Mouse (Mus musculus) cerebellum, adult 18-20 months (tissue): ENCODE results near the gene Htra3.

Experiments
- DNase-seq, 2 experiments: peaks; one replicate each; pipeline ENCODE4 v3.0.0; 2021

Gene Htra3

DNA sequence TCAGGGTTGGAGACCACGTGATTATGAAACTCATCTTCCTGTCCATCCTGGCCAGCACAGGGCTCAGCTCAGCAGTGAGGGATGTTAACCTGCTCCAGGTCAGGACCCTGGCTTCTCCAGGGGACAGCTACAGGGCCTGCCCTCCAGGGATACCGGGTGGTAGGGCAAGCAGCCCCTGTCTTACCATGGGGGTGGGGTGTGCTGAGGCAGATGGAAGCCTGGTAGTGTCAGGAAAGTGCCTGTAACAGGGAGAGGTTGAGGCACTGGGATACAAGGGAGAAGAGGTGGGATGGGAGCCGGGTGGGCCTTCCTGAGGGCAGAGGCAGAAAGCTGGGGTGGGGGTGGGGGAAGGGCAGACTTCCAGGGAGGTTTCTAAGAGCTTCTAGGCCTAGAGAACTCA lies 27.3 kb downstream of the Htra3 start:
- no peak for DNase-seq

DNA sequence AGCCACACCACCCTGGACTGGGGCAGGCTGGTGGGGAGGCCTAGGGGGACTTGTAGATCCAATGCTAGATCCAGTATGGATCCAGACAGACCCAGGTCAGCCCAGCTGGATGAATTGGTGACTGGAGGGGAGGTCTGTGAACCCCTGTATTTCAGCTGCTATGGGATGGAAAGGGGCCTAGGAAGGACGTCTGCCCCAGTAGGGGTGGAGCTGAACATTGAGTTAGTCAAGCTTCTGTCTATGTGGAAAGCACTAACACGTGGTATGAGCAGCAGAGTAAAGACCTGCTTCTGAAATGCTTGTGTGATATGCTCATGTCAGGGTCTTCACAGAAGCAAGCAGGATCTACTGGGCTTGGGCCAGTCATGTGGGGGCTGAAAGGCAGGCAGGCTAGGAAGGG lies 31.4 kb downstream of the Htra3 start:
- DNase-seq = no peak

DNA sequence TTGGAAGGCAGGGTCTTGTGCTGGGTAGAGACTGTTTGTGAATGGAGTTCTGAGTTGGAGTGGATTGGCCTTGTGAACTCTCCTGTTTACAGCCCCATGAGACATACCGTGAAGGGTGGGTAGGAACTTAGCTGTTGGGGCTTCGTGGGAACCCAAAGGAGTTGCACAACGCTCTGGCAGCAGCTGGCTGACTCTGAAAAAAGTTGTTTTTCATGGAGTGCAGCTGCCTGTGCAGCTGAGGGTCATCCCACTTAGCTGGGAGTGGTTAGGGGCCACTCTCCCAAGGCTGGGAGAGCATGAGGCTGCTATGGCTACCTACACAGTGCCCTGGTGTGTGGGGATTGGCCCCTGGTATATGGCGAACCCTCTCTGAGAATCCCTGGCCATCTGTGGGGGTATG lies 32.0 kb downstream of the Htra3 start:
- no peak for DNase-seq

DNA sequence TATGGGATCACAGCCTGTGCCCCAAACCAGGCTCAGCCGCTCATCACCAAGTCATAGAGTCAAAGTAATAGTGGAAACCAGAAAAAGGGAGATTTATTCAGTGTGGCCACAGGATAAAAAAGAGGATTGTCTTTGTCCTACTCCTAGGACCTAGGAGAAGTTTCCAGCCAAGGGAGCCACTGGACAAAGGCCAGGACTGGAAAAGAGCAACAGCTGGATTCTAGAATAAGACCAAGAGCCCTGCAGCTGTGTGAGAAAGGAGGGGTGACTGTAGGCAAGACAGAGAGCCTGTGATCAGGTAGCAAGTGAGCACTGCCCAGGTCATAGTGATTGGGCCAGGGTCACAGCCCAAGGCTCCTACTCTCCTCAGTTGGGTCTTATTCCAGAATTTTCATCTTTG lies 32.7 kb downstream of the Htra3 start:
- no peak for DNase-seq

DNA sequence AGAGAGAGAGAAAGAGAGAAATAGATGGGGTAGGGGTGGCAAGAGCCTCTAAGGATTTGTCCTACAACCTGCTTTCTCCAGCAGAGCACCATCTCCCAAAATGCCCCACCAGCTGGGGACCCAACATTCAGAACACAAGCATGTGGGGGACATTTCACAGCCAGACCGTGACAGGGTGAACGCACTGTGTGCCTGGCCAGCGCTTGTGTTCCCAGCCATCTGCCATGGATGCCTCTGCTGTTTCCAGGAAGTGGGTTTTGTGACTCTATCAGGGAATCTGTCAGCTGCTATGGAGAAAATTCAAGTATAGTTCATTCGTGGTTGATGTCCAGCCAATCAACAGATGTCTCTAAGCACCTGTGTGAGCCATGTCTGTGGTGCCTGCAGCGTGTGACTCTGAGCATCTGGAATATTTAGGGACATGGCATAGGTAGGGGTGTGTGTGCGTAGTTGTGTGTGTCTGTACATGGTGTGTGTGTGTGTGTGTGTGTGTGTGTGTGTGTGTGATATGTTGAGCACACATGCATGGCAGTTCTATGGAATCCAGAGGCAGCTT lies 33.6 kb downstream of the Htra3 start:
- DNase-seq = no peak

DNA sequence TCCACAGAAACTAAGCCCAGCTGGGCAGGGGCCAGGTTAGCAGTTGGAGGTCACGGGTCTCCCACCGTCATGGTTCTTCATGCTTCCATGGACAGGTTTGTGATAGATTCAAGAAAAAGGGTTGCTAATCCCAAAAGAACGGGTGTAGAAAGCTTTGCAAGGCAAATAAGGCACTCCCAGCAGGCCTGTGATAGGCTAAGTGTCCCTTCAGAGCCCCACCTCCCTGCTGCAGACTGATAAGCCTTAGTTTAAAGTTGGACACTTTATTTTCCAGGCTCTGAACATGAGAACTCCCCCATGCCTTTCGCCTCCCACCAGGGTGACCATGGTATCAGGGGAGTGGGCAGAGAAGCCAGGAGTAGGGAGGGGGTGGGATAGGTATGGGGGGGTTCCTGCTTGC lies 35.5 kb downstream of the Htra3 start:
- no peak for DNase-seq

DNA sequence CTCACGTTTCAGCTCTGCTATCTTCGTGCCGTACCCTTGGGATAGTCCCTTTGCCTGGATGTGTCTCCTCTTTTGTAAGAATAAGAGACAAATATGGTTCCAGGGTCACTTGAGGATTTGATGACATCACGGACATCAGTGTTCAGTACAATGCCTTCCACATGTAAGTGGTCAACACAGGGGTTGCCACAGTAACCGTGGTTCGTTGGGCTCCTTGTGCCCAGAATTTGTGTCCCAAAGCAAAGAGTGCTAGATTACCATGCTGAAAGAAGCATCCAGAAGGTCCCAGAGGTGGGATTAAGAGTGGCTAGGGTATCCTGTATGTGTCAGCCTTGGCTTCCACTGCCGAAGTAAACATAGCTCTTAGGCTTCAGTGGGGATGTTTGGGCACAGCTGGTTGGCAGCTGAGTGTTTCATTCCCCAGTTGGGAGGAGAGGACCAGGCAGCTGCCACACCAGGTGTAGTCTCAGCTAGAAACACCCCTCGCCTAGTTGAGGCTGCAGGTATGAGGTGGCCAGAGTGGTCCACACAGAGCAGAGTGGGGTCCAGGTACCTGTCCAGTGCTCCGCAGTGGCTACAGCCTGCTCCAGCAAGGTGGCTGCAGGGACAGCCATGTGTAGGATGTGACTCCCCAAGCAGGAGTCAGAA lies 36.1 kb downstream of the Htra3 start:
- DNase-seq = no peak

DNA sequence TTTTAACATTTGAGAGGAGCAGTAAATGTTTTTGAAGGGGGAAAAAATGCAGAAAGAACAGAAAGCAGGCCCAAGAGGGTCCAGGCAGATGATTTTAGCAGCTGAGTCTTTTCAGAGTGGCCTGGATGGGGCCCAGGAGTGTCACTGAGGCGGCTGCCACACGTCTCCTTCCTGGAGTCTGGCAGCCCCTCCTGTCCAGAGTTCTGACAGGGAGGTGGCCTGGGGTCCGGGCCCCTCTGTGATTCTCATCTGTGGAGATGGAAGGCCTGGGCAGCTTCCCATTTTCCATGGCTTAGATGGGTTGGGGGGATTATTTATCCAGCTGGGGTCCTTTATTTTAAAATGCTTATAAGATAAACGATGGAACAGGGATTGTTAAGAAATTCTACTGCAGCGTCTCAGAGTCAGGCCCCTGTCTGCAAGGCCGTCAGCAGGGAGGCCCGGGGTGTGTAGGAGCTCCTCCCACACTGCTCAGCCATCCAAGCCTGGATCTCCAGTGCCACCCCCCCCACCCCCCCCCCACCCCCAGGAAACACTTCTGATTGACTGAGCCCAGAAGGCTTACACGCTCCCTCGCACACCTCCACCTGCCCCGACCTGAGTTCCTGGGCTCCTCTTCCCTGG lies 37.5 kb downstream of the Htra3 start:
- no peak for DNase-seq

DNA sequence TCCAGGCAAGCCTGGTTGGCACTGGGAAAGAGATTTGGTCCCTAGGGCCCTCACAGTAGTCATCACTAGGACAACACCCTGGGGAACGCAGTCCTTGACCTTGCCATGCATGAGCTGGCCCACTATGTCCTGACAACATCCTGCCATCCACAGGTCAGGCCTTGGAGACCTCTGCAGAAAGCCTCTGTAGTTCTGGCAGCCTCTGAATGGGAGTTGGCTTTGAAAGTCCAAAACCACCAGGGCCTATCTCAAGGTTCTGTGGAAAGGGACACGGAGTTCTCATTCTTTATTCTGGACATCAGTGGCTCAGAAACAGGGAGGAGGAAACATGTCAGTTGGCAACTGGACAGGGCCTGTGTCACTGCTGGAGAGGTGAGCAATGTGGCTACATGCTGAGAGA lies 43.6 kb downstream of the Htra3 start:
- DNase-seq = no peak

DNA sequence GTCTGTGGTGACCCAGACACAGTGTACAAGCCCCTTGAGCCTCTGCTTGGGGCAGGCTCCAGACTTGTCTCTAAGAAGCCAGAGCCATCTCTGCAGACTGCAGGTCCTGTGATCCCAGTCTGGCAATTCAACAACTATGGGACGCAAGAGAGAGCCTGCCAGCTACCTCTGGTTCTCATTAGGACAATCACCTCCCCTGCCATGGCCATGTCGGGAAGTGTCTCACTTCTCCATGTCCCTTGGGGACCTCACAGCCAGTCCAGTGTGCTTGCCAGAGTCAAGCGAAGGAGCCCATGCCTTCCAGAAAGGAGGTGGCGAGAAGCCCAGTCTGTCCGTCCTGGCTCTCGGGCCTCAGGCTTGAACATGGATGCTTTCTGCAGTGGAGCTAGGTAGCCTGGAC lies 46.7 kb downstream of the Htra3 start:
- no peak for DNase-seq

DNA sequence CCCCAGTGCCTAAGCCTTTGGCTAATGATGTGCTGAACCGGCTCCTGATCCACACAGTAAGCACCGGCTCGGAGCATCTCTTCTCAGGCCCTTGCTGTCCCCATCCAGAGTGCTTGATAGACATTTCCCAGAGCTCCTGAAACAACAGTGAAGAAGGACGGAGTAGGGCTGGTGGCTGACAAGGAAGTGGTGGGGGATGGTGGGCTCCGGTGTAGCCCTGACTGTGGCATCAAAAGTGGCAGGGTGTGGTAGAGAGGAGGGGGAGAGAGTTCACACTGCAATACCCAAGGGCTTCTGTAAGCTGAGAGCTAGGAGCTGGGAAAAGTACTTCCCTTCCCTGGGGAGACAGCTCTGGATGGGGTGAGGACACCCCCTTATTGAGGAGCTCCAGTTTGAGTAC lies 47.8 kb downstream of the Htra3 start:
- no peak for DNase-seq

DNA sequence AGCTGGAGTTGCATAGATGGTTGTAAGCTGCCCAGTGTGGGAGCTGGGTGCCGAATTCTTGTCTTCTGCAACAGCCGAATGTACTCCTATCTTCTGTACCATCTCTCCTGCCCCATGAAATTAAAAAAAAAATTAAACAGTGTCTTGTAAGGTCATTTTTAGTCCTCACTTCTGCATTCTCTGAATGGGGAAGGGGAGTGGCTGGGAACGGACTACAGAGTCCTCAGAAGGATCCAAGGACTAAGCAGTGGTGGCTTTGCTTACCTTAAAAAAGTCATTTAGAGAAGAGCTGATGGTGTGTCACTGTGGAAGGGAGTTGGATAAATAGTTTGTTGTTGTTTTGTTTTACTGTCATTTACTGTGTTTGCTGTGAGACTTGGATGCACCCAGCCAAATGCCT lies 48.4 kb downstream of the Htra3 start:
- DNase-seq = no peak

DNA sequence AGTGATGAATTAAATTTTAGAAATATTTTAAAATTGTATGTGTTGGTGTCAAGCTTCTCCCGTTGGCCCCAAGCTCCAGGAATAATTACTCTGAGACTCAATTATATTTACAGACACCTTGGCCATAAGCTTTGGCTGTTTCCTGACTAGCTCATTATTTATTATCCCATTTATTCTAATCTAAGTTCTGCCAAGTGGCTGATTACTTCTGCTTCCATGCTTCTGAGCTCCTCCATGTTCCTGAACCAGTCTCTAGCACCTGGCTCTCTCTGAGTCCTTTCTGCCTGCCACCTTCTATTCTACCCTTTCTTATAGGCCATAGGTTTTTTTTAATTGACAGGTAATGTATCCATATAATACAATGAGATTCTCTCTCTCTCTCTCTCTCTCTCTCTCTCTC lies 48.9 kb downstream of the Htra3 start:
- DNase-seq = no peak

DNA sequence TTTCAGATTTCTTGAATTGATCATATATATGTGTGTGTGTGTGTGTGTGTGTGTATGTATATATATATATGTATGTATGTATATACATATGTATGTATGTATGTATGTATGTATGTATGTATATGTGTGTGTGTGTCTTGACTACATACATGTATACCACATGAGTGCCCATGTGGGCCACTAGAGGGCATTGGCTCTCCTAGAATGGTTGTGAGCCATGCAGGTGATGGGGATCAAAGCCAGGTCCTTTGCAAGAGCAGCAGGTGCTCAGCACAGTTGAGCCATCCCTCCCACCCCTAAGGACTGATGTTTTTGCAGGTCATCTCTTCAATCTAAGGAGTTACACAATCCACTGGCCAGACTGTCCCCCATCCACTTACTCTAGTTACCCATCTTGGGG lies 50.2 kb downstream of the Htra3 start:
- DNase-seq = no peak

DNA sequence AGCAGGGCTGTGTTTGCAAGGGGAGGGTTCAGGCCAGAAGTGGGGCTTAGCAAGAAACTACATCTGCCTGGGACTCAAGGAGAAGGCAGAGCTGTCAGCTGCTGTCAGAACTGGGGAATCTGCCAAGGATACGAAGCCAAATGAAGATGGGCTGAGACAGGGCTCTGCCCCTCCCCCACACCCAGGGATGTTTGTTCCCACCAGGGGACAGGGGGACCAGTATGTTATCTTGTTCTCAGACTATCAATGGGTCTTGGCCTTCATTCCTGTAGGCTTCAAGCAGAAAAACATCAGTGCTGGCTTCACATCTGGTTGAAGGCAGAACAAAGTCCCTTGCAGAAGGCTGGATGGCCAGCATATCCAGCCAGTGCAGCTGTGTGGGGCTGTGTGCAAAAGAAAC lies 50.9 kb downstream of the Htra3 start:
- peak in 1 of 2 experiments; percentile 20 for DNase-seq

DNA sequence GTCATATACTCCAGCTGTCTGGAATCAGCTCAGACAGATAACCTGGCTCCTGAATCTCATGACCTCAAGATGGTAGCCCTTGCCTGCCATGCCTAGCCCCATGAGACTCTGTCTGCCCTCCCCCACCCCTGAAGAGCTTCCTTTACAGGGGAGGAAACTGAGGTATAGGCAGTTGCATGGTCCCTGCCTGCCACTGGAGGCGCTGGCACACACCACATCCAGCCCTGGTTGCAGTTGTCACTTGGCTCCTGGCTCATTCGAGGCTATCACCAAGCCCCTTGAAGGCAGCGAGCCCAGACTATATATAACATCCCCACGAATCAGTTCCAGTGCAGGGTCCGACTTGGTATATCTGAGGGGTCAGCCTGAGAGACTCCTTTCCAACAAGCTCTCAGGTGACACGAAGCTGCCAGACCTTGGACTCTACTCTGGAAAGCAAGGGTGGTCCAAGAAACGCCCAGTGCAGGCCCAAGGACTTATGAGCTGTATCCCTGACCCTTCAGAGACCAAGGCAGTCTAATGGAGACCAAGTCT lies 52.2 kb downstream of the Htra3 start:
- DNase-seq = no peak

DNA sequence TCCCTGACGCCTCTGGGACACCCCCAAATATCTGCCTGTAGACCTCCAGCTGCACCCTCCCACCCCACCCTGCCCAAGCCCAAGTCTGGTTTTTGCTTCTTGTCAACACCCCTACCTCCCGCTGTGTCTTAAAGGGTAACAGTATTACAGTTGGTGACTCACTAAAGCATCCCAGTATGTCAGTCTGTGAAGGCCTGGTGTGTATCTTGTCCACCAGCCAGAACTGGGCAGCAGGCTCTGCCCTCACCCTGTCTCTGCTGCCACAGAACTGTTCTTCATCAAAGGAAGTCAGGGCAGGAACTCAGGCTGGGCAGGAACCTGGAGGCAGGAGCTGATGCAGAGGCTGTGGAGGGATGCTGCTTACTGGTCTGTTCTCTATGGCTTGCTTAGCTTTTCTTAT lies 53.2 kb downstream of the Htra3 start:
- DNase-seq = no peak

DNA sequence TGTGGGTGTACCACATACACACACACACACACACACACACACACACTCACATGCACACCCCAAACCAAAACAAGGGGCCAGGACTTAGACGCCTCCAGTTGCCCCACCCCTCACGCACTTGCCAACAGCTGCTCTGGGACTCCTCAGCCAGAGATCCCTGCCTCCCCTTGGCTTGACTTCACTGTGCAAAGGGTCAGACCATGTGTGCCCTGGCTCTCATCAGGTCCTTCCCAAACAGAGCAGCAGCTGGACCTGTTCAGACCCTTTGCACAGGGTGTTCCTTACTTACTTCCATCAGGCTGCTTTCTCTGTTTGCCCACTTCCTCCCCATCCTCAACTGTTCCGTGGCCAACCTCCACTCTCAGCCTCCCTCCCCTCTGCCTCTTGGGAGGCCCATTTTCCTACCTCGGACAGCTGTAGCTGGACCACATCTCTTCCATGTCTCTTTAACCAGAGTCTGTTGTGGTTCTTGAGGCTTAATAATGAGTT lies 54.8 kb downstream of the Htra3 start:
- DNase-seq = no peak

DNA sequence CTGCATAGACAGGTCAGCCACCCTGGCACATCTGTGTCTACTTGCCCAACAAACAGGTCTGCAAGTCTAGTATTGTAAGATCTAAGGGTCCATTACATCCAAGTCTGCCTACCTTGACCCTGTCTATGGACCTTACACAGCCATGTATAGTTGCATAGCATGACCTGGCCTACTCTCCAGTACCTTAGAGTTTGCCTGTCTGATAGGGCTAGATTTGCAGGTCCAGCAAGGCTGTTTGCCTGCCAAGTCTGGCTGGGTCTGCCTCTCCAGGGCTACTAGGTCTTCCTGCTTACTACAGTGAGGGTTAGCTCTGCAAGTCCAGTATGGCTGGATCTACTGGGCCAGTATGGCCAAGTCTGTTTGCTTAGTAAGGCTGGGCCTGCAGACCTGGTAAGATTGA lies 55.8 kb downstream of the Htra3 start:
- DNase-seq = no peak

DNA sequence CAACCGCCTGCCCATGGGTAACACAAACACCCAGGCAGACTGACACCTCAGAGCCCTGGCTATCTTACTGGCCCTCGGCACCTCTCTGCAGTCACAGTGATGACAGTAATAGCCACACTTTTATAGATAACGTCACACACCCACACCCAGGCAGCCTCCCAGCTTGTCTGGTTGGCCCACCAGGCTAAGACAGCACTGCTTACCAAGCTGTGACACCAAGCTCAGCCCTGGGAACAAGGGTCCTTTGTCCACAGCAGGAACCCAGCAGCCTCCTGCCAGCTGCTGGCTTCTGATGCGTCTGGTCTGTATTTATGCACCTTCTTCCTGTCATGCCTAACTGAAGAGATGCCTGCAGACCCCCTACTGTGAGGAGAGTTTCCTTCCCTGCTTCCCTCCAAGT lies 58.5 kb downstream of the Htra3 start:
- no peak for DNase-seq

DNA sequence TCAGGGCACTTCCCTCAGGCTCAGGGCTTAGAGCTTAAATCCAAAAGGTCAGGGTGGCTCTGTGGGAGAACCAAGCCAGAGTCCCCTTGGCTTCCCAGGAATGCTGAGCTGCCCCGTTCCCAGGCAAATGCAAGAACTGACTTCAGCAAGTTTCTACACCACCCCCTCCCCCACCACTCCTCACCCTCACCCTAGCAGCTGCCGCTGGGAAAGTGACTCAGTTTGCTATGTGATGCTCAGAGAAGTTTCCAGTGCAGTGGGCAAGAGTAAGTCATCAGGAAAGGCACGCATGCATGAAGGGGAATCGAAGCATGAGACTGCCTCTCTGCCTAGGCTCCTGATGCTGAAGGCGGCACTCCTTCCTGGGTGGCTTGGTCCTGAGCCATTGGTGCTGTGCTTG lies 62.6 kb downstream of the Htra3 start:
- DNase-seq = no peak

DNA sequence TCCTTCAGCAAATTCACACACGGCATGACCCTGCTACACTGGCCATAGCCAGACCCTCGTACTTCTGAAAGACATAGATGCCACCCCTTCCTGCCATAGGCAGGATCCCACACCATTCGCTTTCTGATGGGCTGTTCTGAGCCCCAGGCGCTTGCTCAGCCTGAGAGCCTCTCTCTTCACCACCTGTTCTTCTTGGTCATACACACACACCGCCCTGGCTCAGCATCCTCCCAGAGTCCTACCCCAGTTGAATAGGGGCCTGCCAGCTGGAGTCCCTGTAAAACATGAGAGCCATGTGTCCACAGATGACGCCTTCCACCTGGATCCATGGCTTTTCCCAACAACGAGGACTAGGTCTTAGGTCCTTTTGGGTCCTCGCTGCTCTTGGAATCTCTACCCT lies 66.9 kb downstream of the Htra3 start:
- DNase-seq = no peak

DNA sequence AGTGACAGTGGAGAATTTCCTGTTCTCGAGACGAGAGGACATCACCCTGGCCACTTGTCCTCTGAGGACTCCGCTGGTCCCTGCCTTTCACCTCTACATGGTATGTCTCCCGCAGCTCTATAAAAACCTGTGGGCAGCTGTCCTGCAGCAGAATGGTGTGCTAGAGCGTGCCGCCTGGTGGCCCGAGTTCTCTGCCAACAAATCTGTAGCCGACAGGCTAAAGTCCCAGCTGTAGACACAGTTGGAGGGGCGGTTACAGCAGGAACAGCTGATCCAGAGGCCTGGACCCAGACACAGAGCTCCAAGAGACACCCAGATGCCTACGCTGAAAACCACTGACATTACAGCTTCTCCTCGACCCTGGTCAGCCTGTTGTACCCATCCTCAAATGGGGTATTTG lies 67.7 kb downstream of the Htra3 start:
- no peak for DNase-seq

DNA sequence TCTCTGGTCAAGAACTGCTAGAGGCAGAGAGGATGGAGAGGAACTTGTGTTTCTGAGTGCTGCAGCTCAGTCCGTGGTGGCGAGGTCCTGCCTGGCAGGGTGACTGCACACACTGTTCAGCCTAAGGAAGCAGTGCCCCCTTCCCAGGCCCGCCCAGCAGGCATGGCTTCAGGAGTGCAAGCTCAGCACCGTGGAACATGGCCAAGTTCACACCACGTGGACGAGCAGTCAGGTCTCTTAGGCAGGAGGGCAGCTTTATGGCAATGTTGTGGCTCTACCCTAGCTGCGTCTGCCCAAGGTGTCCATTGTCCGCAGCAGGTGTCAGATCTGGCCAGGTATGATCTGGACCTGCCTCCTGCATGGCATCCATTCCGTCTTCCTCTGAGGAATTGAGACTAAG lies 68.4 kb downstream of the Htra3 start:
- DNase-seq = no peak

DNA sequence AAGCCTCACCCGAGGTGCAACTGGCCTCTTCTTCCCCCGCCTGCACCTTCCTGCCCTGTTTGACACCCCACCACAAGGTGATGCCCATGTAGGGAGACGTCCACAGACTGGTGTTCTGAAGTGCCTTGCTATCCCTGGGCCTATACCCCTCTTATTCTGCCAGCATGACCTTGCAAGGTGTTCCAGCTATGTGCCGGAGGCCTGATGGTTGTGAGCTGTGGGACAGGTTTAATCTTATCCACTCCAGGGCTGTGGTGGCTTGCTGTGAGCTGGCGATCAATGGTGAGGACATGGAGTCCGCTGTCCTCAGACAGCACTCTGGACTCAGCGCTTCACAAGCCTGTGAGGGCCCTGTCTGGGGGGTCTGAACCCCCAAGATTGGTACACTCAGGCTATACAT lies 69.2 kb downstream of the Htra3 start:
- DNase-seq = no peak
